Mouse (Mus musculus) adrenal gland, postnatal 36 days (tissue): ENCODE measurements around the gene T. TPM values are rescaled to one million over a fixed set of nuclear protein-coding genes. Genes with fewer than 3 reads are reported as not detected.

ENCODE experiments used
- total RNA-seq, 2 experiments: library from RNA; stranded (reverse); gene quantifications; 2 replicates each; pipeline ENCODE4 v1.2.3; 2021

T gene
- total RNA-seq, 2 experiments from 2014 or later, result not detected

Other genes starting within 250 kb of the T start
- gene Ccr6, start 198.4 kb upstream of the T start, total RNA-seq, result not detected
- gene Mpc1, start 151.5 kb upstream of the T start, total RNA-seq, result 100 to 1,000 TPM; 391 to 415 TPM
- 10 to 100 TPM; 41.1 to 43.5 TPM for gene Sft2d1, start 123.3 kb upstream of the T start, total RNA-seq
- under 1 TPM; 0.30 to 0.83 TPM for gene Prr18, start 97.0 kb upstream of the T start, total RNA-seq
- not detected for gene T2, start 78.4 kb upstream of the T start, total RNA-seq
- gene Pde10a, start 90.9 kb downstream of the T start, total RNA-seq, result 10 to 100 TPM; 20.6 to 62.1 TPM
- gene Gm17087, start 132.5 kb downstream of the T start, total RNA-seq, result not detected